Mouse (Mus musculus) spleen, adult 2 months (tissue): ENCODE results near the gene Pum1. TPM values are rescaled to one million over a fixed set of nuclear protein-coding genes. Genes with fewer than 3 reads are reported as not detected.

Source experiments
- DNase-seq, 2 experiments: peaks; one replicate each; pipeline versions ENCODE4 v3.0.0 to v3.0.0-alpha.2; 2012 to 2021; ENCODE audit warnings: low spot score in 2 of 2, low read depth in 1 of 2
- H3K27ac ChIP-seq: fragments of 200-500 bp; 2 replicates; pipeline ENCODE4 v1.5.1; 2012; ENCODE audit warnings: low read length, inconsistent platforms; ENCODE audit not compliant: insufficient read depth
- H3K27me3 ChIP-seq: fragments of 200-500 bp; 2 replicates; pipeline ENCODE4 v1.6.1; 2012; ENCODE audit warnings: mild to moderate bottlenecking, moderate library complexity, low read length, inconsistent platforms; ENCODE audit not compliant: control insufficient read depth, insufficient read depth
- H3K36me3 ChIP-seq: fragments of 200-500 bp; 2 replicates; pipeline ENCODE4 v1.6.1; 2012; ENCODE audit warnings: mild to moderate bottlenecking, low read length, inconsistent platforms; ENCODE audit not compliant: control insufficient read depth, insufficient read depth
- H3K4me1 ChIP-seq: fragments of 200-500 bp; 2 replicates; pipeline ENCODE4 v1.6.1; 2011; ENCODE audit warnings: inconsistent platforms; ENCODE audit not compliant: control insufficient read depth, insufficient read depth, insufficient read length
- H3K4me3 ChIP-seq: fragments of 200-500 bp; 2 replicates; pipeline ENCODE4 v1.5.1; 2011; ENCODE audit warnings: mild to moderate bottlenecking, inconsistent platforms; ENCODE audit not compliant: insufficient read depth, insufficient read length; ENCODE audit errors: extremely low read depth
- CTCF ChIP-seq: fragments of 200-500 bp; IDR thresholded peaks from 2 replicates; pipeline ENCODE4 v1.5.1; 2011; ENCODE audit warnings: mild to moderate bottlenecking, inconsistent platforms; ENCODE audit not compliant: insufficient read depth, insufficient read length, insufficient replicate concordance; ENCODE audit errors: extremely low read depth
- POLR2A ChIP-seq: fragments of 200-500 bp; IDR thresholded peaks from 2 replicates; pipeline ENCODE4 v1.6.1; 2011; ENCODE audit warnings: low read depth, low read length, inconsistent platforms
- WGBS: fragments of 180-500 bp; shearing (Covaris S2); methylation state at CpG from one replicate; pipeline ENCODE4 v1.1.7; 2018; 5-methylcytosine and 5-hydroxymethylcytosine counted together
- polyA plus RNA-seq: library from polyadenylated mRNA; depleted of rRNA; stranded (reverse); fragments of >200 nt; gene quantifications from 2 replicates; pipeline ENCODE4 v1.2.3, GENCODE M21; 2012

Pum1 gene
- polyA plus RNA-seq, 1 experiment: 34.9 TPM

GRCm38 (mm10) chr4:130766926-130767325 lies 103.8 kb downstream of the Pum1 start:
- no peak overlapping the region for H3K4me3 ChIP-seq
- WGBS: 87% methylated on average over 4 of the region's 4 CpGs
- no peaks in the 10 kb centered on the region for H3K27me3 ChIP-seq
- no peak for DNase-seq
- TF ChIP-seq POLR2A: no peak
- TF ChIP-seq CTCF: no peak
- H3K27ac ChIP-seq: no peak overlapping the region
- peaks cover 59% of the 10 kb centered on the region for H3K36me3 ChIP-seq
- H3K4me1 ChIP-seq: no peaks in the 10 kb centered on the region

- Histone ChIP-seq H3K4me1 (no peaks in the 10 kb centered on the region), H3K27me3 (no peaks in the 10 kb centered on the region), H3K36me3 (peaks cover 47% of the 10 kb centered on the region), H3K4me3 (no peak overlapping the region), H3K27ac (peak overlapping the region; percentile 61)
- DNase-seq: no peak
- no peak for TF ChIP-seq CTCF
- no peak for TF ChIP-seq POLR2A
- whole genome bisulfite sequencing: 89% methylated on average over 4 of the region's 4 CpGs
These were observed 110.8 kb downstream of the Pum1 start for GRCm38 (mm10) chr4:130773899-130774298.

DNA sequence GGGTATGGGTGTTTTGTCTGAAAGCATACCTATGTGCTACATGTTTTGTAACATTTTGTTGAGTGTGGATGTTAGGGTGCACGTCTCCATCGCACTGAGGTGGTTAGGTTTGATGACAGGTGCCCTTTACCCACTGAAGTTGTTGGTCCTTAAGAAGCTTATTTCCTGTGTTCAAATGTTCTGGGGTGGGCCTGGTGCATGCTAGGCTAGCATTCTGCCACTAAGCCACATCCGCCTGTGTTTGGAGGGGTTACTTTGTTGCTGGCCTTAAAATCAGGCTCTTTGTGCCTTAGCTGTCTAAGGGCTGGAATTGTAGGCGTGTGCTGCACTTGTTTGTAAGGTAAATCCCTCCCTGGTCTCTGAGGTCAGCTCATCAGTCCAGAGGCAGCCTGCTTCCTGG lies 111.7 kb downstream of the Pum1 start:
- no peaks in the 10 kb centered on the region for H3K27me3 ChIP-seq
- WGBS: 80% methylated on average over 4 of the region's 4 CpGs
- H3K4me1 ChIP-seq: no peaks in the 10 kb centered on the region
- no peak overlapping the region for H3K4me3 ChIP-seq
- H3K36me3 ChIP-seq: peaks cover 51% of the 10 kb centered on the region
- DNase-seq: peak; percentile 21 to 25
- TF ChIP-seq POLR2A (no peak), CTCF (no peak)
- H3K27ac ChIP-seq: peak overlapping the region; percentile 52

- no peak for TF ChIP-seq CTCF
- TF ChIP-seq POLR2A: no peak
- 89% methylated on average over 10 of the region's 10 CpGs for WGBS
- no peak for DNase-seq
- H3K27me3 ChIP-seq: no peaks in the 10 kb centered on the region
- peaks cover 43% of the 10 kb centered on the region for H3K36me3 ChIP-seq
- H3K27ac ChIP-seq: no peak overlapping the region
- no peak overlapping the region for H3K4me3 ChIP-seq
- H3K4me1 ChIP-seq: no peaks in the 10 kb centered on the region
These were observed 114.5 kb downstream of the Pum1 start for GRCm38 (mm10) chr4:130777647-130778046.

DNA sequence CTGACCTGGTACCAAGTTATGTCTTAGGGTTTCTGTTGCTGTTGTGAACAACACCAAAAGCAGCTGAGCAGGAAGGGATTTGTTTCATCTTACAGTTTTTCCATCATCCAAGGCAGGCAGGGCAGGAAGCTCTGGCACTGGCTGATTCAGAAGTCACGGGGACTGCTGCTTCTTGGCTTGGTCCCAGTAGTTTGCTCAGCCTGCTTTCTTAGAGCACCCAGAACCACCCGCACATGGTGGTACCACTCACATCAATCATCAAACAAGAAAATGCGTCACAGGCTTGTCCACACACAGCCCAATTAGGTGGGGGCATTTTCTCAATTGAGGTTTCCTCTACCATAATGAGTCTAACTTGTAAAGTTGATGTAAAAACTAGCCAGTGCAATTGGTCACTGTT lies 115.9 kb downstream of the Pum1 start:
- Histone ChIP-seq H3K27me3 (no peaks in the 10 kb centered on the region), H3K4me1 (no peaks in the 10 kb centered on the region), H3K27ac (no peak overlapping the region), H3K36me3 (peaks cover 36% of the 10 kb centered on the region), H3K4me3 (no peak overlapping the region)
- no peak for TF ChIP-seq POLR2A
- no peak for TF ChIP-seq CTCF
- no peak for DNase-seq
- WGBS: 94% methylated on average over 3 of the region's 3 CpGs

- Histone ChIP-seq H3K4me1 (no peaks in the 10 kb centered on the region; the same call in 1 of the 2 replicates), H3K27ac (no peak overlapping the region), H3K27me3 (no peaks in the 10 kb centered on the region), H3K4me3 (no peak overlapping the region), H3K36me3 (peaks cover 20% of the 10 kb centered on the region)
- 47% methylated on average over 2 of the region's 2 CpGs for WGBS
- no peak for DNase-seq
- no peak for TF ChIP-seq CTCF
- no peak for TF ChIP-seq POLR2A
These were observed 119.4 kb downstream of the Pum1 start for GRCm38 (mm10) chr4:130782492-130782891.

DNA sequence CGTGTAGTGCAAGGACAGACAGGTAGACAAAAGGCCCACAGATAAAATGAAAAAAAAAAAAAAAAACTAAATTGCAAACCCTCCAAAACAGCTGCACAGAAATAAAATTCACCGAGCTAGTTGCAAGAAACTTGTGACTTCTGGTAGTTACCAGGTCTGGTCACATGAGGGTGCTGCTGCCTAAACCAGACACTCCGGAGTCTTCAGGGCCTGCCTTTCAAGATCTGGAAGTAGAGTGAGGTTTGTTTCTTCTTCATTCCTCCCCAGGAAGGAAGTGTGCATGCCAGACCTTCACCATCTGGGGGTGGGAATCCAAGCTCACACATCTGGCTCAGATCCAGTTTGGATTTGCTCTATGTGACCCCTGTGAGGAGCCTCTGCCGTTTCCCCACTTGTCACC lies 121.6 kb downstream of the Pum1 start:
- Histone ChIP-seq H3K36me3 (peaks cover 5% of the 10 kb centered on the region), H3K27ac (no peak overlapping the region), H3K27me3 (no peaks in the 10 kb centered on the region), H3K4me1 (no peaks in the 10 kb centered on the region; the same call in 1 of the 2 replicates), H3K4me3 (no peak overlapping the region)
- WGBS: 19% methylated on average over 4 of the region's 4 CpGs
- peak; percentile 28 to 31 for DNase-seq
- TF ChIP-seq CTCF (peak; percentile 35; the same call in 1 of the 2 replicates), POLR2A (no peak)
